Comparison of ENCODE assay signal across 8 mouse cellular contexts in the genomic region with DNA sequence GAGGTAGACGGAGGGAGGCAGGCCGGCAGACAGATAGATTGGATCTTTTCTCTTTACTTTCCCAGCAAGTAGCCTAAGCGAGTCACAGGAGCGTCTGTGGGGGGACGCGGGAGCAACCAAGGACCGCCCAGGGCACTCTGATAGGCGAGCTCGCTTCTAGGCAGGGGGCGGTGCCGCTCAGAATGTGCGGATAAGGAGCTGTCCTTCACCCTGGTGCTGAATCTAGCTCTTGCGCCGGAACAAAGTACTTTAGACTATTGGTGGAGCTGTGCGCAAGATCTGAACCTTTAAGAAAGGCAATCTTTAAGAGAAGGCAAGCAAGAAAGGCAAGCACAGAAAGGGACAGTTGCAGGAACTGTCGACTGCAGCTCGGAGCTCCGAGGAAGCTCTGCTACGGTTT. TPM values are rescaled to one million over a fixed set of nuclear protein-coding genes. Genes with fewer than 3 reads are reported as not detected.
DNase-seq lines count a peak whose midpoint lies in the region; ATAC-seq lines count a peak whose summit lies in the region.

No protein-coding gene starts in this region.

- peak; percentile 87 for ATAC-seq in embryonic facial prominence, embryonic 12.5 days (ENCODE audit: insufficient number of reproducible peaks, insufficient read depth, low FRiP score, low TSS enrichment)
- ATAC-seq in hematopoietic stem cell, adult 5-6 weeks (replicated peaks in 1 of 2; ENCODE audit: insufficient read depth in 1 of 2, low FRiP score in 2 of 2, low TSS enrichment in 1 of 2, low read depth in 1 of 2, poor library complexity in 2 of 2, severe bottlenecking in 2 of 2), result peak; percentile 32 to 64; a peak in 2 of 4 replicates
- no peak for ATAC-seq in activated CD4-positive, CD25-positive, alpha-beta regulatory T cell, adult 4 months

- under 1% methylated on average over 19 of the region's 19 CpGs for WGBS in embryonic facial prominence, embryonic 12.5 days

- H3K9ac ChIP-seq in embryonic facial prominence, embryonic 12.5 days, result no peak overlapping the region

- H3K4me2 ChIP-seq in embryonic facial prominence, embryonic 12.5 days (replicated peaks), result peak overlapping the region; percentile 42

- no peaks in the 10 kb centered on the region for H3K4me1 ChIP-seq in embryonic facial prominence, embryonic 12.5 days

- no peaks in the 10 kb centered on the region for H3K36me3 ChIP-seq in embryonic facial prominence, embryonic 12.5 days

- no peaks in the 10 kb centered on the region for H3K9me3 ChIP-seq in embryonic facial prominence, embryonic 12.5 days

- DNase-seq in Muller cell, postnatal 12 days (ENCODE audit: inconsistent ontology term), result peak; percentile 55
- peak; percentile 12 for DNase-seq in adrenal gland, adult 2 months
- peak; percentile 39 for DNase-seq in layer of hippocampus, adult 9-11 months
- DNase-seq in lung, postnatal 36 days, result peak; percentile 4
- DNase-seq in right cerebral cortex, adult 2 months (ENCODE audit: low spot score in 2 of 2), result peak; percentile 57 to 64

- H3K4me3 ChIP-seq in embryonic facial prominence, embryonic 12.5 days, result no peak overlapping the region

- no peak overlapping the region for H3K27ac ChIP-seq in embryonic facial prominence, embryonic 12.5 days

- no peaks in the 10 kb centered on the region for H3K27me3 ChIP-seq in embryonic facial prominence, embryonic 12.5 days

RNA-seq across cellular contexts. Expression of gene Cntnap5b, which starts 0.4 kb away (rescaled TPM):
- total RNA-seq in adrenal gland, adult 2 months (2021), result 1 to 10 TPM in 1 of 2 experiments, under 1 TPM in 1; 0.10 to 1.8 TPM
- not detected in 2 replicates for polyA plus RNA-seq in adrenal gland, adult 2 months (2012; rRNA removed)
- polyA plus RNA-seq in embryonic facial prominence, embryonic 12.5 days (2016; fragmentation: Nextera tagmentation; extraction: Ambion mirVana), result 0.08 and 0.09 TPM in 2 replicates
- not detected in 2 replicates for total RNA-seq in hematopoietic stem cell, adult 5-6 weeks (2017)
- polyA plus RNA-seq in activated CD4-positive, CD25-positive, alpha-beta regulatory T cell, adult 4 months (2017; shearing (Covaris generic)), result not detected

Comparison
In these comparisons a context has a peak if more than half of its experiments do, and no peak if none do; other contexts are left out.
1. DNase-seq: peak in every context shown above with its lines; median percentile 60 in right cerebral cortex, adult 2 months; 55 in Muller cell, postnatal 12 days; 39 in layer of hippocampus, adult 9-11 months; 12 in adrenal gland, adult 2 months; 4 in lung, postnatal 36 days.